Mouse (Mus musculus): ENCODE measurements around the gene Kctd13.

DNA sequence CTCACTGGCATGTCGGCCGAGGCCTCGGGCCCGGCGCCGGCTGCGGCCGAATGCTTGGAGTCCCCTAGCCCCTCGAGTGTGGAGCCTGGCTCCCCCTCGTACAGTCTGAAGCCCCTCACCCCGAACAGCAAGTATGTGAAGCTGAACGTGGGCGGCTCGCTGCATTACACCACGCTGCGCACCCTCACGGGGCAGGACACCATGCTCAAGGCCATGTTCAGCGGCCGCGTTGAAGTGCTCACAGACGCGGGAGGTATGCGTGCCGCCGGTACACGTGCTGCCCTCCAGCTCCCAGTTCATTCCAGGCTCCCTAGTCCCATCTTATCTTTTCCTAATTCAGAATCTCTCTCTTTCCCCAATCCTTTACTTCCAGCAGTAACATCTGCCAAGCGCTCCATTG is 367 bp downstream of the Kctd13 start:
- TF ChIP-seq CTCF (IDR thresholded peaks at IDR 0.05; ENCODE audit: extremely low read depth, insufficient read depth, insufficient read length, insufficient replicate concordance) (no peak), POLR2A (IDR thresholded peaks at IDR 0.05; ENCODE audit: low read depth, low read length) (no peak)

Measured in spleen, adult 2 months (tissue).